Mouse (Mus musculus): Measurements from ENCODE around the gene Rpn2. TPM values are rescaled to one million over a fixed set of nuclear protein-coding genes. Genes with fewer than 3 reads are reported as not detected.
A peak's percentile ranks its signal among the peaks of the same experiment; 100 is the strongest.

The Rpn2 gene
- polyA plus RNA-seq, 1 experiment = 143 TPM

DNA sequence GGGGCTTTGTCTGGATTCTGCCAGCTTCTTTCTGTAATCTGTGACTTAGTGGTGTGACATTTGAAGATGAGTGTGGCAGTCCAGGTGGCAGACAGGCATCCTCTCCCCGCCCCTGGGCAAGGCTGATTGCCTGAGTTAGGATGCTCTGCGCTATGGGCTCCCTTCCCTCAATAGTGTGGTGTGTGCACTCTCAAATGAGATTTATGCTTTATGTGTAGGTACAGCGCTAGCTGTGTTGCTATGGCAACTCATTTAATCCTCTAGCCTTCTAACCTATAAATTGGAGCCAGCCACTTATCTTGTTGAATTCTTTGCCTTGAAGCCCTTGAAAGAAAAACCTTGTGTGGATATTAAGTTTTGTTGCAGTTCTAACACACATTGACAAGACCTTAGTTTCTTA, 34.9 kb downstream of the Rpn2 start:
- DNase-seq = no peak
- 88% methylated on average over 3 of the region's 3 CpGs for WGBS
- H3K4me1 ChIP-seq (ENCODE audit: control insufficient read depth, insufficient read depth, low read length) = peaks cover 3% of the 10 kb centered on the region; the same call in 1 of the 2 replicates
- H3K27ac ChIP-seq (ENCODE audit: insufficient read depth, low read length) = no peak overlapping the region
- no peaks in the 10 kb centered on the region for H3K27me3 ChIP-seq (ENCODE audit: control insufficient read depth, insufficient read depth, low read length)
- TF ChIP-seq CTCF (IDR thresholded peaks at IDR 0.05; ENCODE audit: borderline replicate concordance, insufficient read depth, low read depth, low read length) = no peak
- no peak for TF ChIP-seq POLR2A (IDR thresholded peaks at IDR 0.05; ENCODE audit: borderline replicate concordance, insufficient read depth, low read length)
- H3K4me3 ChIP-seq (replicated peaks; ENCODE audit: insufficient read depth, low read depth, low read length) = no peak overlapping the region

DNA sequence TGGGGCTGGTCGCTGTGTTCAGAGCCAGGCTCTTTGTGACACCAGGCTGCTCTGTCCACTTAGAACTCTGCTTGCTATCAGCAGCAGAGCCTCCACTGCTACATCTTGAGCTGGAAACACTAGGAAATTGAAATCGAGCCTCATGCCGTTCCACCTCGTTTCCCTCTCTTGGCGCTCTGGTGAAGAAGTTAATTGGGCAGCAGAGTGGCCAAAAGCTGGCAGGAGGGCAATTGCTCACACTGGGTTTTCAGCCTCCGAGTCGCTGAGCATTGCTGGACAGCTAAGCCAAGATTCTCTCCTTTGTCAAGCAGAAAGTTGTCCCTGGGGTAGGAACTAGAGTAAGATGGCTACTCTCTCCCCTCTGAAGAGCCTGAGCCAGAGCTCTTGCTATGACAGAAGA, 35.5 kb downstream of the Rpn2 start:
- 14% methylated on average over 7 of the region's 7 CpGs for WGBS
- peaks cover 3% of the 10 kb centered on the region; the same call in 1 of the 2 replicates for H3K4me1 ChIP-seq (ENCODE audit: control insufficient read depth, insufficient read depth, low read length)
- H3K4me3 ChIP-seq (replicated peaks; ENCODE audit: insufficient read depth, low read depth, low read length) = no peak overlapping the region
- no peak for TF ChIP-seq POLR2A (IDR thresholded peaks at IDR 0.05; ENCODE audit: borderline replicate concordance, insufficient read depth, low read length)
- no peak for TF ChIP-seq CTCF (IDR thresholded peaks at IDR 0.05; ENCODE audit: borderline replicate concordance, insufficient read depth, low read depth, low read length)
- H3K27me3 ChIP-seq (ENCODE audit: control insufficient read depth, insufficient read depth, low read length) = no peaks in the 10 kb centered on the region
- no peak overlapping the region for H3K27ac ChIP-seq (ENCODE audit: insufficient read depth, low read length)
- DNase-seq = peak in 1 of 2 experiments; percentile 49

DNA sequence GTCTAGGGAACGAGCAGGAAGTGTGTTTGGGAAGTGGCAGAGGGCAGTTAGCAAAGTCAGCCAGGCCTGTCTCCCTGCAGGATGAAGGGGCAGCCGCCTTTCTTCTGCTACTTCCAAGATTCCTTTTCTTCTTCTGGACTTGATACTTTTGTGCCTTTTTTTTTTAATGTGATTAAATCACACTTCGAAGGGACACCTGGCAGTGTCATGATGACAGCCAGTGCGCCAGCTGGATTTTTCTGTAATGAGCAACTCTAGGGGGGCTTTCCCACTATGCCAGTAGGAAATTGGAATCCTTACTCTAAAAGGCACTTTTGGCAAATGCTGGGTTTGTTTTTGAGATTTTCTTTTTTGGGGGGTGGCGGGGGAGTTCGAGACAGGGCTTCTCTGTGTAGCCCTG, 36.7 kb downstream of the Rpn2 start:
- no peaks in the 10 kb centered on the region for H3K27me3 ChIP-seq (ENCODE audit: control insufficient read depth, insufficient read depth, low read length)
- peaks cover 3% of the 10 kb centered on the region; the same call in 1 of the 2 replicates for H3K4me1 ChIP-seq (ENCODE audit: control insufficient read depth, insufficient read depth, low read length)
- no peak overlapping the region for H3K4me3 ChIP-seq (replicated peaks; ENCODE audit: insufficient read depth, low read depth, low read length)
- DNase-seq = no peak
- WGBS = 84% methylated on average over 6 of the region's 6 CpGs
- no peak overlapping the region for H3K27ac ChIP-seq (ENCODE audit: insufficient read depth, low read length)
- TF ChIP-seq CTCF (IDR thresholded peaks at IDR 0.05; ENCODE audit: borderline replicate concordance, insufficient read depth, low read depth, low read length) (no peak), POLR2A (IDR thresholded peaks at IDR 0.05; ENCODE audit: borderline replicate concordance, insufficient read depth, low read length) (no peak)

DNA sequence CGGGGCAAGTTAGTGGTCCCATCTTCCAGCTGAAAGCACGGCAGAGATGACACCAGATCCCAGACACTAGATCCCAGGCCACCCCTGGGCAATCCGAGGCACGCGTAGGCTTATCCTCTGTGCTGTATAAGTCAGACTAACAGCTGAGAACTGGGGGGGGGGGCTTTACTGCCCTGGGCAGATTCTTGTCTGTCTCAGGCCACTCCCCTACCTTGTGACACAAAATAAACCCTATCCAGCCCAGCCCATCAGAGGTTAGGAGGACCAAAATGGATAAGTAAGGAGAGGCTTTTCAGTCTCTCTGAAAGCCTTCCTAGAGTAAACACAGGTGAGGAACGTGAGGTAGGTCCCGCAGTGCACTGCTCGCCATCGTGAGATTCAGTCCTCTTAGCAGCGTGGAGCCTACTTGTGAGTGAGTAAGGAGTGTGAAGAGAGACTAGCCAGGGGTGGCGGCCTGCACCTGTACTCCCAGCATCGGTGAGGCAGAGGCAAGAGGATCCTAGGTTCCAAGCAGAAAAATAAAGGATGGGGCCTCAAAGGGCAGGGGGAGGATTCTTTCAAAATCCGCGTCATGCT, 37.6 kb downstream of the Rpn2 start:
- TF ChIP-seq POLR2A (IDR thresholded peaks at IDR 0.05; ENCODE audit: borderline replicate concordance, insufficient read depth, low read length) = no peak
- TF ChIP-seq CTCF (IDR thresholded peaks at IDR 0.05; ENCODE audit: borderline replicate concordance, insufficient read depth, low read depth, low read length) = no peak
- Histone ChIP-seq H3K4me1 (ENCODE audit: control insufficient read depth, insufficient read depth, low read length) (peaks cover 3% of the 10 kb centered on the region; the same call in 1 of the 2 replicates), H3K4me3 (replicated peaks; ENCODE audit: insufficient read depth, low read depth, low read length) (no peak overlapping the region), H3K27me3 (ENCODE audit: control insufficient read depth, insufficient read depth, low read length) (no peaks in the 10 kb centered on the region), H3K27ac (ENCODE audit: insufficient read depth, low read length) (no peak overlapping the region)
- DNase-seq = no peak
- WGBS = 95% methylated on average over 14 of the region's 14 CpGs

DNA sequence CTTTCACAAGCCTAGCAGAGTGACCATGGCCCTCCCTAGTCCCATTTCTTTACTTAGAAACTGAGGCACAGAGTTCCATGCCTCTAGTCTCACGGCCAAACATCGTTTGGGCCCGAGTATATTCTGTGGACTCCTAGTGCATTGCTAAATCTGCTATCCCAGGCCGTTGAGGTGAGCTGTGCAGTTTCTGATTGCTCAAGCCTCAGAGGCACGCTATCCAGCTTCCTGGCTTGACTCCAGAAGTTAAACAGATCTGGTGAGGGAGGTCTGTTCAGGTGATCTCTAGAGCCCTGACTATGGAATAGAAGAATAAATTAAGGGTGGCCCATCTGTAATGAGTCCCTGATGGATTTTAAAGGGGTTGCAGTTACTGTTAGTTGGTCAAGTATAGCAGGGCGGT, 38.4 kb downstream of the Rpn2 start:
- WGBS = 81% methylated on average over 6 of the region's 6 CpGs
- peaks cover 3% of the 10 kb centered on the region; the same call in 1 of the 2 replicates for H3K4me1 ChIP-seq (ENCODE audit: control insufficient read depth, insufficient read depth, low read length)
- no peak overlapping the region for H3K27ac ChIP-seq (ENCODE audit: insufficient read depth, low read length)

DNA sequence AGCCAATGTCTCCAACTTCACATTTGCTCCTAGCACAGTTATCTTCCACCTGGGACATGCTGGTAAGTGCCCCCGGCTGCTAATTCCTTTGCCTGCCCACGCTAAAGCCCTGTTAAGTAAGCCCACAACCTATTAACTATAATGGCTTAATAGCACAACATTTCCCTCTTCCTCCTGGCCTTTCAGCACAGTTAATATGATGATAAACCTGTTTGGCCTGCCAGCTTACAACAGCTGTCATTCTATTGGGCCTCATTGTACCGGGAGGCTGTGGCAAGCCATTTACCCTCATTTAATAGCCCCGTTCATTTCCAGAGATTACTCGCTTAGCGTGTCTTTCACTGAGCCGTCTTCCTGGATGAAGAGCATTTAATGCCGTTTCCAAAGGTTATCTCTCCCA, 41.3 kb downstream of the Rpn2 start:
- TF ChIP-seq CTCF (IDR thresholded peaks at IDR 0.05; ENCODE audit: borderline replicate concordance, insufficient read depth, low read depth, low read length) (no peak), POLR2A (IDR thresholded peaks at IDR 0.05; ENCODE audit: borderline replicate concordance, insufficient read depth, low read length) (no peak)
- H3K27me3 ChIP-seq (ENCODE audit: control insufficient read depth, insufficient read depth, low read length) = no peaks in the 10 kb centered on the region
- no peak overlapping the region for H3K4me3 ChIP-seq (replicated peaks; ENCODE audit: insufficient read depth, low read depth, low read length)
- WGBS = 79% methylated on average over 8 of the region's 8 CpGs
- H3K27ac ChIP-seq (ENCODE audit: insufficient read depth, low read length) = no peak overlapping the region
- no peaks in the 10 kb centered on the region for H3K4me1 ChIP-seq (ENCODE audit: control insufficient read depth, insufficient read depth, low read length)
- DNase-seq = no peak

More for the DNA sequence above, 38.4 kb downstream of the Rpn2 start:
- Histone ChIP-seq H3K27me3 (ENCODE audit: control insufficient read depth, insufficient read depth, low read length) (no peaks in the 10 kb centered on the region), H3K4me3 (replicated peaks; ENCODE audit: insufficient read depth, low read depth, low read length) (no peak overlapping the region)
- TF ChIP-seq CTCF (IDR thresholded peaks at IDR 0.05; ENCODE audit: borderline replicate concordance, insufficient read depth, low read depth, low read length) = no peak
- TF ChIP-seq POLR2A (IDR thresholded peaks at IDR 0.05; ENCODE audit: borderline replicate concordance, insufficient read depth, low read length) = no peak
- no peak for DNase-seq

DNA sequence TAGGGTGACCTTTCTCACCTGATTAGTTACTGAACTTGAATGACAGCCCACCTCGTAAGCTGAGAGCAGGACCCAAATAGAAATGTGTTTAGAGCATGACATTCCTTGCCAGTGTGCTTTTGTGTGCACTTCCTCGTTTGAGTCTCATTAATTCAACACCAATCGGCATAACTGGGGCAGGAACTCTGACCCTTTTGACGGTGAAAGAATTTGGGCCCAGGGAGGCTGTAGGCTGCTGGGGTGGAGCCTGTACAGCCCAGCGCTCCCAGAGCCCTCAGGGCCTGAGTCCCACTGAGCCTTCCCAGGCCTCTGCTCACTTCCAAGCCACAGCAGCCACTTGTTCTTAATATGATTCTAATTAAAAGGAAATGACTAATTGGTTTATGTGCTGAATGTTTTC, 42.1 kb downstream of the Rpn2 start:
- H3K27ac ChIP-seq (ENCODE audit: insufficient read depth, low read length) = no peak overlapping the region
- no peak for DNase-seq
- 68% methylated on average over 5 of the region's 5 CpGs for WGBS
- H3K27me3 ChIP-seq (ENCODE audit: control insufficient read depth, insufficient read depth, low read length) = no peaks in the 10 kb centered on the region
- no peak overlapping the region for H3K4me3 ChIP-seq (replicated peaks; ENCODE audit: insufficient read depth, low read depth, low read length)
- TF ChIP-seq CTCF (IDR thresholded peaks at IDR 0.05; ENCODE audit: borderline replicate concordance, insufficient read depth, low read depth, low read length) (no peak), POLR2A (IDR thresholded peaks at IDR 0.05; ENCODE audit: borderline replicate concordance, insufficient read depth, low read length) (no peak)
- no peaks in the 10 kb centered on the region for H3K4me1 ChIP-seq (ENCODE audit: control insufficient read depth, insufficient read depth, low read length)

DNA sequence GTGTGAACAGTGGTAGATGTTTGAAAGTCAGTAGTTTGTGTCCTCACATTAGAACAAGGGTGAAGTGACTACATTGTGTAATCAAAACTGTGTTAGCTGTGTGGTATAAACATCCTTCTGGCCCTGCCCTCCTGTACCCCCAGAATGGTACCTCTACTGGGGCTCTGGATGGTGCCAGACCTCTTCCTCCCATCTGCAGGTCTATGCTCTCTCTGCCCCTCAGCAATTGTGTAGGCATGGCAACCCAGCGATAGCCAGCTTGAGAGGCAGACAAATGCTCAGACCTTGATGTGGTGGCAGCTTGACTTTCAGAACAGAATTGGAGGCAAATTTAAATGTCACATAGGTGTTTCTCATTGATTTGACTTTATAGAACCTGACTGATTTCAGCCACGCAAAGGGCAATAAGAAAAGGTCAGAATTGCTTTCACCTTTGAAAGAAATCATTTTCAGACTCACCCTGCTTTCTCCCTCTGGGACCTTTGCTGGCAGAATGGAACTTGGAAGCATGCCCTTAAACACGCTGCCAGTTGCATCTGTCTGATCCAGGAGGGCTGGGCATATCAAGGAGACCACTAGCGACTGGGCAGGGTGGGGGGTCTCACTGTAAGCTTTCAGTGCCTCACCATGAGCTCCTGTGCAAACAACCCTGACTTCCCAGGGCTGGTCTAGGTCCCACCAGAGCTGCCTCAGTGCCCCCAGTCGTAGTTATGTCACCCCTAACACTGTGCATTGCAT, 43.4 kb downstream of the Rpn2 start:
- Histone ChIP-seq H3K27me3 (ENCODE audit: control insufficient read depth, insufficient read depth, low read length) (no peaks in the 10 kb centered on the region), H3K4me3 (replicated peaks; ENCODE audit: insufficient read depth, low read depth, low read length) (no peak overlapping the region), H3K27ac (ENCODE audit: insufficient read depth, low read length) (no peak overlapping the region), H3K4me1 (ENCODE audit: control insufficient read depth, insufficient read depth, low read length) (no peaks in the 10 kb centered on the region)
- TF ChIP-seq POLR2A (IDR thresholded peaks at IDR 0.05; ENCODE audit: borderline replicate concordance, insufficient read depth, low read length) = no peak
- TF ChIP-seq CTCF (IDR thresholded peaks at IDR 0.05; ENCODE audit: borderline replicate concordance, insufficient read depth, low read depth, low read length) = no peak
- 29% methylated on average over 5 of the region's 5 CpGs for WGBS
- DNase-seq = no peak
